Mouse (Mus musculus) layer of hippocampus, postnatal 10 days (tissue): ENCODE data around the gene Rgp1. TPM values are rescaled to one million over a fixed set of nuclear protein-coding genes. Genes with fewer than 3 reads are reported as not detected.
"Not testable (repeated sequence)": the region's sequence is repeated elsewhere in the genome, so short reads cannot be mapped to it uniquely, and the experiment has no call there.

Experiments
- DNase-seq, 2 experiments: peaks; one replicate each; pipeline ENCODE4 v3.0.0; 2021; ENCODE audit warnings: low spot score in 2 of 2
- total RNA-seq, 2 experiments: library from RNA; stranded (reverse); gene quantifications; 2 replicates each; pipeline ENCODE4 v1.2.3; 2021

Rgp1 gene
- total RNA-seq, 2 experiments from 2014 or later, result 46.2 to 53.6 TPM

DNA sequence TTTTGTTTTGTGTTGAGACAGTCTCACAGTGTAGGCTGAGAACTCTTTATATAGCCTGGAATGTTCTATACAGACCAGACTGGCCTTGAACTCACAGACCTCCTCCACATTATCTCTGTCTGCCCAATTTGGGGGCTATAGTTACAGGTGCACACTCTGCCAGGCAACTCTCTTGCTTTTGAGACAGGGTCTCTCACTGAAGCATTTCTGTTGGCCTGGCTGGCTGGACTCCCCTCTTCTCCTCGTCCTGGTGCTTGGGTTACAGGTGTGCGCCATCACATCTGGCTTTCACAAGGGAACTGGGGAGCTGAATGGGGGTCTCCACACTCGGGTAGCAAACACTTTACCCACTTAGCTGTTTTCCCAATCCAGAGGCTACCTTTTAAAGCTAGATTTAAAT lies 13.4 kb downstream of the Rgp1 start:
- no peak for DNase-seq

DNA sequence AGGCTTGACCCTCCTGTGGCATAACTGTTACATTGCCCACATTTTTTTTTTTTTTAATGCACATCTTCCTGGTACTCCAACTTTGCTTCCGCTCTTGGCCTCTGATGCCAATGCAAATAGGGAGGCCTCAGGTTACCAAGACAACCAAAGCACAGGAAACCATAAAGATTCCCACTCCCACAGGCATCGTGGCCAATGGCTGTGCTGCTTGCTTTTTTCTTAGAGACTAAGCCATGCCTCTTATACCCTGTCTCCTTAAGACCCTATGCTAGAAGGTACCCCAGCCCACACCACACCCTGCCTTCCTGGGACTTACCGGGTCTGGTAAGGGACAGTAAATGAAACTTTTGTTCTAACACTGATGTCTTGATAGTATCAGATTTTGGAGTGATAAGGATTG lies 14.9 kb downstream of the Rgp1 start:
- no peak for DNase-seq

DNA sequence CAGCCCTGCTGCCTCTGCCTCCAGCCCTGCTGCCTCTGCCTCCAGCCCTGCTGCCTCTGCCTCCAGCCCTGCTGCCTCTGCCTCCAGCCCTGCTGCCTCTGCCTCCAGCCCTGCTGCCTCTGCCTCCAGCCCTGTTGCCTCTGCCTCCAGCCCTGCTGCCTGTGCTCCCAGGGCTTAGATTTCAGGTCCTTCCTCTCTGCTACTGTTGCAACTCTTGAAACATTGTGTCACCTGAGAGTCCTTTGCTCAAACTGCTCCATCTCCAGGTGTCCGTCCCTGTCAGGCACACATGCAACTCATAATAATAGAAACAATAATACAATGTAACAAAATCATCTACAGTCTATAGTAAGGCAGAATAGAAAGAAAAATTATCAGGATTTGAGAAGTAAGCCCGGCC lies 18.1 kb downstream of the Rgp1 start:
- DNase-seq, result not testable (repeated sequence)

DNA sequence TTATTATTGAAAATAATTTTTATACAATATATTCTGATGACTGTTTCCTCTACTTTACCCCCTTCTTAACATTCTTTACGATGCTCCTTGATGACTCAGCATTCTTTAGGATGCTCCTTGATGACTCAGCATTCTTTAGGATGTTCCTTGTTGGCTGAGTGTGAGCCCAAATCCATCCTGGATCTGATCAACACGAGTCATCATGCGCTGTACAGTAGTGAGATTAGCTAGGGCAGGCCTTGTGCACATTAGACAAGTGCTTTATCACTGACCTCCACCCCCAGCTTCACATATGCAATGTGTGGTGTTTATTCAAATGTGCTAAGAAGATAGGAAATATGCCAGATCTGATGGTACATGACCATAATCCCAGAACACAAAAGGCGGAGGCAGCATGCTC lies 19.7 kb downstream of the Rgp1 start:
- no peak for DNase-seq

DNA sequence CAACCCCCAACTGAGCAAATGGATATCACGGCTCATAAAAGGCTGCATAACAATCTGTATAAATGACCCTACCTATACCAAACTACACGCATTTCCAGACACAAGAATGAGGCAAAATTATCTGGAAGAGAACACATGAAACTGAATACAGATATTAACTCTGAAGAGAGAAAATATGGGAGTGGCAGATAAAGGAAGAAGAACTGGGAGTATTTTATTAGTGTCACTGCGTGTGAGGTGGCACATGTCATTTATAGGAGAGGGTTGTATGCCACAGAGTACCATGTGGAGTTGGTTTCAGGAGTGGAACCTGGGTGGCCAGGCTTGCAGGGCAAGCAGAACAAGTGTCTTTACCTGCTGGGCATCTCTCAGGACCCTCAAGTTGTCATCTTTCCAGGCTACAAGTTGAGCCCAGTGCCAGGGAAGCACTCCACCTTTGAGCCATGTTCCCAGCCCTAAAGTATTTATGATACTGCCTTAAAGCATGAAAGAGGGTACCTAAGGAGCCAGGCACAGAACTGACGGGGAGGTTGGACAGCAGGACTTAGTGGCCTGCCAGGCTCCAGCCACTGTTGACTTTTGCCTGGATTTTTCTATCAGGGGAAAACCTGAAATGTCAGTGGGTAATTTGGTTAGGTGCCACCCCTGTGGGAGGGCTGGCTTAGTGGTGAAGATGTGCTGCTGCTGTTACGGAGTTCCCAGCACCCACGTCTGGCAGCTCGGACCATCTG lies 20.3 kb downstream of the Rgp1 start:
- DNase-seq, result no peak

DNA sequence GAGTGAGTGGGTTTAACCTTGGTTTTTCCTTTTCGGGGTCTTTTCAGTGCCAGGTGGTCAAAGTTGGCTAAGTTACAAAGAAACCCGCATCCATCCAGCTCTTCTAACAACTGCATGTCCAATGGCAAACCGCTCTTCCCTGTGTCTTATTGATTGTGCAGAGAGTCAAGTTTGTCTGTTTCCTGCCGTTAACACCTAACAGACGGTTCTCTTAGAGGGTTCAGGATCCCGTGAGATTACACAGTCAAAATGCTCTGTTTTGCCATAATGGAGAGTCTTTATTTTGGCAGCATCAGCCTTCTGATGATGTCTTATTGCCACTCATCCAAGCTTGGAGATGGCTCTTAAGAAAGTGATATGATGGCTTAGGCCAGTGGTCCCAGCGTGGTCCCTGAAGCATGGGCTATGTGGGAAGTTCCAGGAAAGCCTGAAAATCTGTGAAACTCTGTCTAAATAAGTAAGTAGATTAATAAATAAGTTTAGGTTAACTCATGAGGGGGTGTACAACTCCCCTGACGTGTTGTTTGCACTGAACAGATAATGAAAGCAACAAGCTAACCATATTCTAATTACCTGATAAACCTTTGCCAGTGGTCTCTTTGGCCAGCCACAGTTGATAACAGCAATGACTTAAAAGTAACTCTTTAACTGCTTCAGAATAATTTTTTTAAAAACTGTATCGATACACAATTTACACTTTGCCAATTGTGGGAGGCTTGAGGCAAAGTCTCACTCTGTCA lies 21.9 kb downstream of the Rgp1 start:
- DNase-seq, result no peak

DNA sequence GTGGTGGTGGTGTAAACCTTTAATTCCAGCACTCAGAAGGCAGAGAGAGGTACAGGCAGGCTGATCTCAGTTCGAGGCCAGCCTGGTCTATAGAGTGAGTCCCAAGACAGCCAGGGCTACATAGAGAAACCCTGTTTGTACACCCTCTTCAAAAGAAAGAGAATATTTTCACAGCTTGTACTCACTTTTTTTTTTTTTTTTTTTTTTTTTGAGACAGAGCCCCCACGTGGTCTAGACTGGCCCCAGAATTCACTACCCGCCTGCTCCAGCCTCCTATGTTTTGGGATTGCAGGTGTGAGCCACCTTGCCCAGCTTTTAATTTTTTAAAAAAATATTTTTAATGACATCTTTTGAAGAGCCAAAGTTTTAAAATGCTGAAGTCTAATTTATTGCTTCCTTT lies 25.6 kb downstream of the Rgp1 start:
- no peak for DNase-seq

DNA sequence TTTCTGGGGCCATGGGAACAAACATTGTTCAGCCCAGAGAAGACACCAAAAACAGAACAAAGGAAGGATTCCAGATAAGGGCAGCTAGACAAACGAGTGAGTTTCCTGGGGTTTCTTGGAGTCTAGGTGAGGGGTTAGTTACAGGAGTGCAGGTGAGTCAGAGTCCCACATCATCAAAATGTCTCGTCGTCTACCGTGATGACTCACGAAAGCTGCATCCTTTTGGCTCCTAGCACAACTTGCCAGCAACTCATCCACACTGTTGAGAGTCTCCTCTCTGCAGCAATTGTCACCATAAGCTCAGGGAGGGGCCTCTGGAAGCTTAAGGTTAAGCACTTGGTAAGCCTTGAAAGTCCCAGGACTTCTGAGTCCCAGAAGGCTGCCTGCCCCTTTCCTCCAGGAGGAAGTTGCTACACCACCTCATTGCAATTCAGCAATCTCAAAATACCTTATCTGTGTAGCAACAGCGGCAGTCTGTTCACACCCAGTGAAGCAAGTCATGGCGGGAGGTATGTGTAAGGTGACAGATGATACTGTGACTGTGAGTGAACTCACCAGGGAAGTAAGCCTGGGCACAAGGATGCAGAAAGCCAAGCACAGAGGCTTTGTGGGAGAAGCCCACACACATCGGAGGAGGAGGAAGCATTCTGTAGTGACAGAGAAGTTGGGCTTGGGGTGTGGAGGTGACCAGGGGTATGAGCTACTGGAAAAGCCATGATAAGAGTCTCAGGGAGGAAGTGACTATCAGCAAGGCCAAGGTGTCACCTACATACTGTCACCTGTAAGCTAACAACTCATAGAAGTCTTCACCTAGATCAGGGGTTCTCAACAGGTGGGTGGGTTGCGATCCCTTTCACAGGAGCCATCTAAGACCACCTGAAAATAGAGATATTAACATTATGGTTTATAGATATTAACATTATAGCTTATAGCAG lies 26.5 kb downstream of the Rgp1 start:
- no peak for DNase-seq

DNA sequence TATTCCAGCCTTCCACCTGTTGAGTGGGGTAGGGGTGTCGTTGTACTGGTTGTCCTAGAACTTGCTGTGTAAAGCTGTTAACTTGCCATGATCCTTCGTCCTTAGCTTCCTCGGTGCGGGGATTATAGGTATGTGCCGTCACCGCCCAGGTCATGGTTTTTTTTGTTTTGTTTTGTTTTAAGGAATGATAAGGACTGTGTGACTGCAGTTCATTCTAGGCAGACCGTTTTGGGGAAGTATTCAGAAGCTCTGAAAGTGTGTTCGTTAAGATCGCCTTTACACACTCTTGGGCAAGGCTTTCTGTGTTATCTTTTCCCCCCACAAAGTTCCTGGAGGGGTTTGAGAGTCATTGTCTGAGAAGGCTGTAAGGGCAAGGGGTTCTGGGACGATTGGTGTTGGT lies 34.0 kb downstream of the Rgp1 start:
- no peak for DNase-seq

DNA sequence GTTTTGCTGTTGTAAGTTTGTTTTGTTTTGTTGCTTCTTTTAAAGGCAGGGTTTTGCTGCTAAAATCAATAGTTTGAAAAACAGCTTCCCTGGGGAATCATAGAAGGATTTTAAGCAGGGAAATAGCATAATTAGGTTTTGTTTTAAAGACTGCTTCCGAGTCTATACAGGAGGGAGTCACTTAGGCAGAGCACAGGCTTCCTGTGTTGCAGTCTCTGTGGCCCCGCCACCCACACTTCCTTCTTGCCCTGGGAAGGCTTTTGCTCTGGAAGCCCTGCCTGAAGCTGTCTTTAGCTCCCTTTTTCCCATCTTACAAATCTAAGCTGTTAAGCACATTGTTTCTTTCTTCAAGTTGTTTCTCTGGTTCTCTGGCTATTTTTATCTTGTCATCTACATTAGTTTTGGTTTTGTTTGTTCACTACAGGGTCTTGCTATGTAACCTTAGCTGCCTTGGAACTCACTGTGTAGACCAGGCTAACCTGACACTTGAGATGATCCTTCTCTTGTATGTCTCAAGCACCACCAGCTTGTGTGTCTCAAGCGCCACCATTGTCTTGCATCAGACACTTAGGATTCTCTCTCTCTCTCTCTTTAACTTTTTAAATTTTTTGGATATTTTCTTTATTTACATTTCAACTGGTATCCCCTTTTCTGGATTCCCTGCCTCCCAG lies 34.7 kb downstream of the Rgp1 start:
- no peak for DNase-seq

DNA sequence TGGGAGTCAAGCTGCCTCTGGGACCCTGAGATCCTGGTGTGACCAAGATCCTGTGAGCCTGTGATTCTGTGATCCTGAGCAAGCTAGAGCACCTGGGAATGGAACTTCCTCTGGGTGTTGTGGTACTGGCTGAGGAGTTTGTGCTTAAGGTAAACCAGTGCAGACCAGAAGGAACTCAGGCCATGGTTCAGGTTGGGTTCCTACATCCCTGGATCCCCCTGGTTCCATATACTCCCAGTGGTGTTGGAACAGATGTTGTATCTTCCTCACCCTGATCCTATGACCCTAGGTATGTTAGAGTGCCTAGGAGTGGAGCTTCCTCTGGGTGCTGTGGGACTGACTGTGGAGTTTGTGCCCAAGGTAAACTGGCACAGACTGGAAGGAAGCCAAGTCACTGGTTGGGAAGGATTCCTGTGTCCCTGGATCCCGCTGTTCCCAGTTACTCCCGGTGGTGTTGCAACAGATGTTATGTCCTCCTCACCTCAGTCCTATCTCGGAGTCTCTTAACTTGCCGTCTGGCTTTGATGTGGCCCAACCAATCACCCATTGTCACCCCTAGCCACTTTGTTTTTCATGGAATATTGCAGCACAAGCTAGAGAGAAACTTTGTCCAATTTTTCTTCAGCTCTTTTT lies 41.7 kb downstream of the Rgp1 start:
- no peak for DNase-seq

DNA sequence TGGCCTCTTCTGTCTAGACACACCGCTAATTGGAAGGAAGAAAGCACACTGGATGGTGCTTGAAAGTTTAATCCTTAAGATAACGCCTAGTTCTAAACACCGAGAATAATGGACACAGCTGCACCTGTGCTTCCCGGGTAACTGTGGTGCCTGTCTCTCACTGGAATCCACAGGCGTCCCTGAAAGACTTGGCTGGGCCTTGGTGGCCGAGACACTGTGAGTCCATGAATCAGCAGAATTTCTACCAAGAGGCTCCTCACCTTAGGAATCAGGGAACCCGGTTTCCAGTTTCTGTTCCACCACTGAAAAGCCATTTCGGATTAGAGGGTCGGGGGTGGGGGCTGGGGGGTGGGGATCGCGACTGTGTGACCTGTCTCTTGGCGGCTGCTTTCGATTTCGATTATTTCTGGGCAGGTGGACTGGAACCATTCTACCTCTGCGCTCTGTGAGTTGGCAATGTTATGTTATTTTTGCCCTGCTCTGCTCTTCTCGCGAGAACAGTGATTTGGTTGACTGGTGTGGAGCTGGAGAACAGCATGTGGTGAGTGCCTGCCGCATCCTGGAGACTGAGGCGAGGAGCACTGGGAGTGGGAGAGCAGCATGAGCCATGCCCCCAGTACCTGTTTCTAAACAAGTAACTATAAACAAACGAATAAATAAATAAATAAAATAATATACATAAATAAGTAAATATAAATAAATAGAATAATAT lies 50.7 kb downstream of the Rgp1 start:
- peak in 1 of 2 experiments; percentile 32 for DNase-seq

DNA sequence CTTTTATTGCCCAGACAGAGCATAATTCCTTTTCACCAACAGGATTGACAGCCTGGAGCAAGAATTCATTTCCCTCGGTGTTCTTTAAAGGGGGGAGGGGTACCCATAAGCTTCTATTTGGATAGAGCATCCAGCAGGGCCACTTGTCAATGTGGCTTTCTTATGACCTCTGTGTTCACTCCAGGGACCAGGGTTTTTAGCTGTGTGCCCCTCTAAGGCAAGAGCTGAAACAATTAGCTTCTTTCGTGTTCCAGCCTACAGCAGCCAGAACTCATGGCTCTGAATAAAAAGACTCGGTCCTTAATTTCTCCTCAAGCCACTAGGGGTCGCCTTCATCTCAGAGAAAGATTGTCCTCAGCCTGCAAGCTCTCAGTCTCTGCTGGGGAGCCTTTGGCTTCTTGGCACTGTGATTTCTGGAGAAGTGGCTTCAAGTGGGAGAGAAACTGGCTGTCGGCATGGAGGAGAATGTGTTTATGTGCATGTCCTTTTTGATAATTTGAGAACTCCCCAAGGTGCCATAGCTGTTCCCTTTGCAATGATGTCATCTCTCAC lies 51.6 kb downstream of the Rgp1 start:
- peak; percentile 86 to 90 for DNase-seq

DNA sequence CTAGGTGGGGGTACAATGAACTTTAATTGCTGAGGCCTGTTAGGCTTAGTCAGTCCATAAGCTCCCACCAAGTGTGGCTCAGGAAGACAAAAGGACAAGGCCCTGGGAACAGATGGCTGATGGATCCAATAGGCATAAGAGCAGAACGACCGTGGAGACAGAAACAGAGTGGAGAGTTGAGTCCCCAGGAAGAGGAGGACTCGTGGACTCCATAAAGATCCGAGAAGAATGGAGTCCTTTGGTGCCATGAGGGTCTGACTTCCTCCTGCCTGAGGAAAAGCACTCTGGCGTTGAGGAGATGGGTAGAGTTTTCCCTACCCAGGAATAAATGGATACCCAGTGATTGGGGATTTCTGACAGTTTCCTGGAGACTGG lies 52.1 kb downstream of the Rgp1 start:
- no peak for DNase-seq

DNA sequence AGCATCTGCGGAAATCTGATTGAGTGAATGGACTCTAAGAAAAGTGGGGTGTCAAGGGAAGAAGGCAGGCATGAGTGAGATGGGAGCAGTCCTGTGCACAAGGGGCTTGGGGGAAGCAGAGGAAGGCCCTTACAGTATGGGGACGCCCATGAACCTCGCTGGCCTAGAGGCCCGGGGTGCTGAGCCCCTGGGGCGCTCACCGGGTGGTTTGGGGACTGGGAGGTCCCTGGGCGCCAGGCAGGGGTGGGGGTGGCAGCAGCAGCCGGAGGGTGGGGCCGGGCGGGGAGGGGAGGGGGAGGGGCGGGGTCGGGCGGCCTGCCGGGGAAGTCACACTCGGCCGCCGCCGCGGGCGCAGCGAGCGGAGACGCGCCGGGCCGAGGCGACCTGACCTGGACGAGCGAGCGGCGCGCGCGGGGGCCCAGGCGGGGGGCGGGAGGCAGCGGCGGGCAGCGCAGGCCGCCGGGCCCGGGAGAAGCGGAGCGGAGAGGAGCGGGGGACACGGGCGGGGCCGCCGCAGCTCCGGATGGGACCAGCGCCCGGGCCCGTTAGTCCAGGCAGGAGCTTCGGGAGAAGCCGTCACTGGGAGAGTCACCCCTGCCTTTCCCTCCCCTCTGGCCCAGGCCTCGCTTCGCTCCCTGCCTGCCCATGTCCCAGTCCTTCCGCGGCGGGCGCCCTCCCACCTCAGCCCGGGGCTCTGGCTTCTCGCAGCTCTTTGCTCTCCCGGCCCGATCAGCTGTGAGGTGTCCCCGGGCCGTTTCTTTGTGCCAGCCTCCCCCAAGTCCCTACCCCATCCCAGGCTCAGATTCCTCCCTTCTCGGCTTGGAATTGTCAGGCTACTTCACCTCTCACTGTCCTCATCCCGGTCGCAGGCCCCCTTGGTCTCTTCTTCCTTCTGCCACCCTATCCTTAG lies 52.8 kb downstream of the Rgp1 start, which contains the start of gene Npr2:
Npr2 (plus strand) TSS at position 890 of the 910 bp plus-strand sequence.
- DNase-seq, result peak; percentile 62 to 63

DNA sequence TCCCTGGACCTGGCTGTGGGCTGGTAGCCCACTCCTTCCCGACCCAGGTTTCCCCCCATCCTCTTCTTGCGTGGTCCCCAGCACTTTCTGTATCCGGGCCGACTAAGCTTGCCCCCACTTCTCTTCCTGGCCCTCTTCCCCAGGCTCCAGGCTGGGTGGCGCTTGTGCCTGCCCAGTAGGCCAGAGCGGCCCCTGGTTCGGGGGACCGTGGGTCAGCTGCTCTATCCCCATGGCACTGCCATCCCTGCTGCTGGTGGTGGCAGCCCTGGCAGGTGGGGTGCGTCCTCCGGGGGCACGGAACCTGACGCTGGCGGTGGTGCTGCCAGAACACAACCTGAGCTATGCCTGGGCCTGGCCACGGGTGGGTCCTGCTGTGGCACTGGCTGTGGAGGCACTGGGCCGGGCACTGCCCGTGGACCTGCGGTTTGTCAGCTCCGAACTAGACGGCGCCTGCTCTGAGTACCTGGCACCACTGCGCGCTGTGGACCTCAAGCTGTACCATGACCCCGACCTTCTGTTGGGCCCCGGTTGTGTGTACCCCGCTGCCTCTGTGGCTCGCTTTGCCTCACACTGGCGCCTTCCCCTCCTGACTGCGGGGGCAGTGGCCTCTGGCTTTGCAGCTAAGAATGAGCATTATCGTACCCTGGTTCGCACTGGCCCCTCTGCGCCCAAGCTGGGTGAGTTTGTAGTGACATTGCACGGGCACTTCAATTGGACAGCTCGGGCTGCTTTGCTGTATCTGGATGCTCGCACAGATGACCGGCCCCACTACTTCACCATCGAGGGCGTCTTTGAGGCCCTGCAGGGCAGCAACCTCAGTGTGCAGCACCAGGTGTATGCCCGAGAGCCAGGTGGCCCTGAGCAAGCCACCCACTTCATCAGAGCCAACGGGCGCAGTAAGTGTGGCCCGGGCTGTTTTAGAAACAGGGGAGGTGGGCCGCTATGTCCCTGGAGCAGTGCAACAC lies 53.7 kb downstream of the Rgp1 start:
- DNase-seq, result peak; percentile 38 to 46

DNA sequence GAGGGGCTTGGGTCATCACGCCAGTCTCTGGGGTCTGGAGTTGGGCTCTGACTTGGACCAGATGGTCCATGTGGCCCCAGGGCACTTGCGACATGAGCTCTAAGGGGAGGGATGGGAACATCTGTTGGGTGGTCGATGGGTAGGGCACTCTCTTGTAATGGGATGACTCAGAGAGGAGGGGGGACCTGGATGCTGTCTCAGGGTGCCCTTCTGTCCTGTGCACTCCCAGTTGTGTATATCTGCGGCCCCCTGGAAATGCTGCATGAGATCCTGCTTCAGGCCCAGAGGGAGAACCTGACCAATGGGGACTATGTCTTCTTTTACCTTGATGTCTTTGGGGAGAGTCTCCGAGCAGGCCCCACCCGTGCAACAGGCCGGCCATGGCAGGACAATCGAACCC lies 54.8 kb downstream of the Rgp1 start:
- DNase-seq, result no peak
